Mouse (Mus musculus) ES-E14 (cell line): ENCODE data around the gene Wdpcp.

Source experiments
- CHD2 ChIP-seq: IDR thresholded peaks from 2 replicates; pipeline ENCODE4 v1.6.1; 2014; ENCODE audit warnings: mild to moderate bottlenecking, low read depth, low read length, inconsistent platforms
- HCFC1 ChIP-seq: IDR thresholded peaks from 2 replicates; pipeline ENCODE4 v1.6.1; 2012; ENCODE audit warnings: low read length, inconsistent platforms, borderline replicate concordance; ENCODE audit not compliant: insufficient read depth
- MAFK ChIP-seq: IDR thresholded peaks from 2 replicates; pipeline ENCODE4 v1.6.1; 2014; ENCODE audit warnings: mild to moderate bottlenecking, low read depth, low read length, inconsistent platforms; ENCODE audit not compliant: insufficient read depth
- ZNF384 ChIP-seq: IDR thresholded peaks from 2 replicates; pipeline ENCODE4 v1.6.1; 2012; ENCODE audit warnings: low read depth, low read length, inconsistent platforms

DNA sequence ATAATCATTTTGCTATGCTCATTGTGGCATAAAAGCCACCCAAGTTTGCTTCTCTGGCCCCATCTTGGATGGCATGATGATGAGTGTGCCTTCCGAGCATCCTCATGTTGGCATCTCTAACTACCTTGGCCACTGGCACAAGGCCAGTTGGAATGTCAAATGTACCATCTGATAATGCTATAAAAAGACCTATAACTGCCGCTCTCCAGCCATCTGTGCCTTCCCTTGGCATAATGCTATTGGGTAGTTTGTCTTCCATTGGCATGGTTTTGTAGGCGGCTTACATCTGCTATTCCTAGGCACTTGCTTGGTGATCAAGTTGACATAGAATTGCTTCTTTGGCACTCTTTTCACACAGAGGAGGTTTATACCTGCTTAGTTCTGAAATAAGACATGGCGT is 191.2 kb downstream of the Wdpcp start:
- no peak for TF ChIP-seq MAFK
- no peak for TF ChIP-seq CHD2
- TF ChIP-seq ZNF384 = no peak
- TF ChIP-seq HCFC1 = no peak
